Mouse (Mus musculus): ENCODE data around the gene Smim15. TPM values are rescaled to one million over a fixed set of nuclear protein-coding genes. Genes with fewer than 3 reads are reported as not detected.
A peak's percentile ranks its signal among the peaks of the same experiment; 100 is the strongest.

Smim15 gene
- 35.6 and 39.3 TPM in 2 replicates for polyA plus RNA-seq (2015; fragmentation: Nextera tagmentation; extraction: Ambion mirVana)

DNA sequence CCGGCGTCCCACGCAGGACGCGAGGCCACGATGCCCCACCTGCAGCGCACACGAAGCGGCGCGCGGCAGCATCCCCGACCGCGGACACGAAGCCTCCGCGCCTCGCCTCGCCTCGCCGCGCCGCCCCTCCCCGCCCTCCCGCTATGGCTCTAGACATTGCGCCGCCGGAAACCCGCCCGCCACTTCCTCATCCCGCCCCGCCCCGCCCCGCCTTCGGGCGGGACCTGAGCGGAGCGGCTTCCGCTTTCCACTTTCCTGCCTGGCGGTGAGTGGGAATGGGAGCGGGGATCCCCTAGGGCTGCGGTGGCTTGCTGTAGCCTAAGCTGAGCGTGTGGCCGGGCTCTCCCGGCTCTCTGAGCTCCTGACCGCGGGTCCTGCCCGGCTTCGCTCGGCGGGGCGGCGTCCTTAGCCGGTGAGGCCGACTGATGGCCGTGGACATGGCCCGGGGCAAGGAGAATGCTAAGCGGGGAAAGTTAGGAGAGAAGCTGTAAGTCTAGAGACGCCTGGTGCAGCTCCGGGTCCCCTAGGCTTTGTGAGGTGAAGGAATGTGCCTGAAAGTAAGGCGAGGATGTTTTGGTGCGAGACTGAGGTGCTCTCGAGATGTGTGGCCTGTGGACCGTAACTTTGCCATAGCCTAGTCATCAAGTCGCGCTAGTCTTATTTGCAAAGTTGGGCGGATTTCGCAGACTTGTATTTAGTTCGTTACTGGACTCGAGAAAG, at the start of gene Smim15:
Smim15 (plus strand) TSS at position 225 of the 720 bp plus-strand sequence.
- under 1% methylated on average over 68 of the region's 71 CpGs for WGBS

GRCm38 (mm10) chr13:107995211-107995610, 49.0 kb upstream of the Smim15 start:
- Histone ChIP-seq H3K36me3 (ENCODE audit: control insufficient read depth, insufficient read depth, low read length) (no peaks in the 10 kb centered on the region), H3K9me3 (ENCODE audit: control insufficient read depth, low read length) (no peaks in the 10 kb centered on the region), H3K9ac (ENCODE audit: low read depth, low read length) (no peak overlapping the region), H3K4me1 (ENCODE audit: control insufficient read depth, insufficient read depth, low read depth, low read length) (no peaks in the 10 kb centered on the region), H3K4me3 (ENCODE audit: low read length) (no peak overlapping the region), H3K4me2 (ENCODE audit: low read length) (no peak overlapping the region), H3K27me3 (replicated peaks; ENCODE audit: control insufficient read depth, insufficient read depth, low read length) (no peaks in the 10 kb centered on the region), H3K27ac (ENCODE audit: low read depth, low read length) (no peak overlapping the region)
- ATAC-seq, result no peak
- WGBS, result 49% methylated on average over 7 of the region's 7 CpGs

More for the DNA sequence above, at the start of gene Smim15:
- Histone ChIP-seq H3K27me3 (replicated peaks; ENCODE audit: control insufficient read depth, insufficient read depth, low read length) (no peaks in the 10 kb centered on the region), H3K27ac (ENCODE audit: low read depth, low read length) (peak within 1 kb of the TSS; percentile 94), H3K9ac (ENCODE audit: low read depth, low read length) (peak within 1 kb of the TSS; percentile 88), H3K4me3 (ENCODE audit: low read length) (peak within 1 kb of the TSS; percentile 70), H3K4me2 (ENCODE audit: low read length) (peak within 1 kb of the TSS; percentile 87), H3K9me3 (ENCODE audit: control insufficient read depth, low read length) (no peaks in the 10 kb centered on the region), H3K36me3 (ENCODE audit: control insufficient read depth, insufficient read depth, low read length) (no peaks in the 10 kb centered on the region), H3K4me1 (ENCODE audit: control insufficient read depth, insufficient read depth, low read depth, low read length) (peaks cover 16% of the 10 kb centered on the region)
- ATAC-seq, result peak; percentile 97

- ATAC-seq, result no peak
- Histone ChIP-seq H3K9me3 (ENCODE audit: control insufficient read depth, low read length) (no peaks in the 10 kb centered on the region), H3K36me3 (ENCODE audit: control insufficient read depth, insufficient read depth, low read length) (no peaks in the 10 kb centered on the region), H3K4me2 (ENCODE audit: low read length) (no peak overlapping the region), H3K4me3 (ENCODE audit: low read length) (no peak overlapping the region), H3K27ac (ENCODE audit: low read depth, low read length) (no peak overlapping the region), H3K4me1 (ENCODE audit: control insufficient read depth, insufficient read depth, low read depth, low read length) (no peaks in the 10 kb centered on the region), H3K27me3 (replicated peaks; ENCODE audit: control insufficient read depth, insufficient read depth, low read length) (no peaks in the 10 kb centered on the region), H3K9ac (ENCODE audit: low read depth, low read length) (no peak overlapping the region)
- 96% methylated on average over 3 of the region's 3 CpGs for WGBS
These were observed 47.9 kb upstream of the Smim15 start for GRCm38 (mm10) chr13:107996301-107996700.

- peaks cover 2% of the 10 kb centered on the region; the same call in 1 of the 2 replicates for H3K9me3 ChIP-seq (ENCODE audit: control insufficient read depth, low read length)
- H3K27ac ChIP-seq (ENCODE audit: low read depth, low read length), result no peak overlapping the region
- H3K27me3 ChIP-seq (replicated peaks; ENCODE audit: control insufficient read depth, insufficient read depth, low read length), result no peaks in the 10 kb centered on the region
- ATAC-seq, result no peak
- no peaks in the 10 kb centered on the region for H3K36me3 ChIP-seq (ENCODE audit: control insufficient read depth, insufficient read depth, low read length)
- H3K4me3 ChIP-seq (ENCODE audit: low read length), result no peak overlapping the region
- H3K4me2 ChIP-seq (ENCODE audit: low read length), result no peak overlapping the region
- H3K9ac ChIP-seq (ENCODE audit: low read depth, low read length), result no peak overlapping the region
- no peaks in the 10 kb centered on the region for H3K4me1 ChIP-seq (ENCODE audit: control insufficient read depth, insufficient read depth, low read depth, low read length)
- WGBS, result 81% methylated on average over 4 of the region's 4 CpGs
These were observed 36.4 kb upstream of the Smim15 start for GRCm38 (mm10) chr13:108007861-108008260.

GRCm38 (mm10) chr13:108013110-108013509, 31.1 kb upstream of the Smim15 start:
- ATAC-seq, result no peak
- 82% methylated on average over 8 of the region's 8 CpGs for WGBS
- no peaks in the 10 kb centered on the region for H3K4me1 ChIP-seq (ENCODE audit: control insufficient read depth, insufficient read depth, low read depth, low read length)
- H3K27me3 ChIP-seq (replicated peaks; ENCODE audit: control insufficient read depth, insufficient read depth, low read length), result no peaks in the 10 kb centered on the region
- H3K9ac ChIP-seq (ENCODE audit: low read depth, low read length), result no peak overlapping the region
- H3K4me3 ChIP-seq (ENCODE audit: low read length), result no peak overlapping the region
- no peaks in the 10 kb centered on the region for H3K36me3 ChIP-seq (ENCODE audit: control insufficient read depth, insufficient read depth, low read length)
- H3K4me2 ChIP-seq (ENCODE audit: low read length), result no peak overlapping the region
- no peak overlapping the region for H3K27ac ChIP-seq (ENCODE audit: low read depth, low read length)
- peaks cover 2% of the 10 kb centered on the region; the same call in 1 of the 2 replicates for H3K9me3 ChIP-seq (ENCODE audit: control insufficient read depth, low read length)

- H3K4me2 ChIP-seq (ENCODE audit: low read length), result no peak overlapping the region
- no peaks in the 10 kb centered on the region for H3K27me3 ChIP-seq (replicated peaks; ENCODE audit: control insufficient read depth, insufficient read depth, low read length)
- H3K4me1 ChIP-seq (ENCODE audit: control insufficient read depth, insufficient read depth, low read depth, low read length), result no peaks in the 10 kb centered on the region
- H3K4me3 ChIP-seq (ENCODE audit: low read length), result no peak overlapping the region
- WGBS, result 90% methylated on average over 6 of the region's 6 CpGs
- no peak overlapping the region for H3K27ac ChIP-seq (ENCODE audit: low read depth, low read length)
- H3K9me3 ChIP-seq (ENCODE audit: control insufficient read depth, low read length), result no peaks in the 10 kb centered on the region
- ATAC-seq, result no peak
- H3K36me3 ChIP-seq (ENCODE audit: control insufficient read depth, insufficient read depth, low read length), result no peaks in the 10 kb centered on the region
- no peak overlapping the region for H3K9ac ChIP-seq (ENCODE audit: low read depth, low read length)
These were observed 30.4 kb upstream of the Smim15 start for GRCm38 (mm10) chr13:108013839-108014238.

DNA sequence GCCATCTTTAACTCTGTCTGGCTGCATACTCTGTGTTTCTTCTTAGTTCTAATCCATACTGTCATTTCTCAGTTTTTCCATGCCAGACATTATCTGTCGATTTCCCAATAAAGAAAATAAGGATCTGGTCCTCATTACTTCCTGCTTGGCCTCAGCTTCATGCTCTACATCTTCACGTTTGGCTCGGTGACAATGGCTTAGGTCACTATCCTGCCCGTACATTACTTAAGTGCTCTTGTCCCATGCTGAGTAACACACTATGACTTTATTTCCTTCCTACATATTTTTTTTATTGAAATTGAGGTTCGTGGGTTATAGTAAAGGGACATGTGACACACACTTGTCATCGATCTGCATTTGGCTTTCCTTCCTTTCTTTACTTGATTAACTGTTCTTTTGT, 29.1 kb upstream of the Smim15 start:
- Histone ChIP-seq H3K9me3 (ENCODE audit: control insufficient read depth, low read length) (no peaks in the 10 kb centered on the region), H3K4me2 (ENCODE audit: low read length) (no peak overlapping the region), H3K27me3 (replicated peaks; ENCODE audit: control insufficient read depth, insufficient read depth, low read length) (no peaks in the 10 kb centered on the region), H3K9ac (ENCODE audit: low read depth, low read length) (no peak overlapping the region), H3K4me3 (ENCODE audit: low read length) (no peak overlapping the region), H3K4me1 (ENCODE audit: control insufficient read depth, insufficient read depth, low read depth, low read length) (no peaks in the 10 kb centered on the region), H3K27ac (ENCODE audit: low read depth, low read length) (no peak overlapping the region), H3K36me3 (ENCODE audit: control insufficient read depth, insufficient read depth, low read length) (no peaks in the 10 kb centered on the region)
- ATAC-seq, result no peak
- WGBS, result 85% methylated on average over 6 of the region's 6 CpGs

DNA sequence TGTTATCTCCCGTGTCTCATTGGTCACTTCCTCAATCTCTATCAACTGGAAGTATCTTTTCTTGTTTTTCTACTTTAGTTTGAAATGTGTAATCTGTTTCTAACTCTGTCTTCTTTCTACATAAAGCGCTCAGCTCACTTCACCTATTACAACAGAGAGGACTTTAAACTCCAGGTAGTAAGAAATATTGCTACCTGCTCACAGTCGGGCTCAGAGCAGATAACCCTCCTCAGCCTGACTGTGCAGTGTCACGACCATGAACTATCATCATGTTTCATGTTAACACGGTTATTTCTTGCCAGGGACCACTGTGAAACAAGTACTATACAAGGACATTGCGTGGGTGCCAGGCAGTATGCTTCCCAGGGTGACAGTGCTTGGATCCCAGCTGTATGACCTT, 26.9 kb upstream of the Smim15 start:
- Histone ChIP-seq H3K4me1 (ENCODE audit: control insufficient read depth, insufficient read depth, low read depth, low read length) (no peaks in the 10 kb centered on the region), H3K4me2 (ENCODE audit: low read length) (no peak overlapping the region), H3K27ac (ENCODE audit: low read depth, low read length) (no peak overlapping the region), H3K9me3 (ENCODE audit: control insufficient read depth, low read length) (no peaks in the 10 kb centered on the region), H3K9ac (ENCODE audit: low read depth, low read length) (no peak overlapping the region), H3K4me3 (ENCODE audit: low read length) (no peak overlapping the region), H3K36me3 (ENCODE audit: control insufficient read depth, insufficient read depth, low read length) (no peaks in the 10 kb centered on the region), H3K27me3 (replicated peaks; ENCODE audit: control insufficient read depth, insufficient read depth, low read length) (no peaks in the 10 kb centered on the region)
- no peak for ATAC-seq
- WGBS, result 84% methylated on average over 6 of the region's 6 CpGs

DNA sequence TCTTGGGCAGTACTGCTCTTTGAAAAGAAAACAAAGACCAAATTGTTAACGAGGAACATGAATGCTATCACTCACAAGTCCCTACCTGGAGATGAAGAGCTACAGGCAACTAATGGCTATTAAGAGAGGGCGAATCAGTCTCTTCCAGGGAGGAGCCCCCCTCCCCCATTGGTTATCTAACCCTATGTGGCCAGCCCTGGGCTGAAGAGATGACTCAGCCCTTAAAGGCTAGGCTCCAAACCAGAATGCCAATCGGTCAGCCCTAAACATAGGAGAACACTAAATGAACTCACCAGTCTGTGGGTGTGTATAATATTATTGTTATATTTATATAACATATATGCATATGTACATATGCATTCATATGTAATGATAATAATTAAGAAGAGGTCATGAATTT, 18.4 kb upstream of the Smim15 start:
- no peak overlapping the region for H3K9ac ChIP-seq (ENCODE audit: low read depth, low read length)
- no peak overlapping the region for H3K27ac ChIP-seq (ENCODE audit: low read depth, low read length)
- H3K9me3 ChIP-seq (ENCODE audit: control insufficient read depth, low read length), result no peaks in the 10 kb centered on the region
- no peak for ATAC-seq
- H3K4me2 ChIP-seq (ENCODE audit: low read length), result no peak overlapping the region
- 79% methylated on average over 3 of the region's 3 CpGs for WGBS
- no peaks in the 10 kb centered on the region for H3K36me3 ChIP-seq (ENCODE audit: control insufficient read depth, insufficient read depth, low read length)
- H3K27me3 ChIP-seq (replicated peaks; ENCODE audit: control insufficient read depth, insufficient read depth, low read length), result no peaks in the 10 kb centered on the region
- no peak overlapping the region for H3K4me3 ChIP-seq (ENCODE audit: low read length)
- H3K4me1 ChIP-seq (ENCODE audit: control insufficient read depth, insufficient read depth, low read depth, low read length), result no peaks in the 10 kb centered on the region

Measured in hindbrain, embryonic 16.5 days (tissue).